Mouse (Mus musculus) cerebellum, postnatal 4 days (tissue): Measurements from ENCODE around the gene Zfhx3.
"Not testable (repeated sequence)": the region's sequence is repeated elsewhere in the genome, so short reads cannot be mapped to it uniquely, and the experiment has no call there.

ENCODE experiments used
- DNase-seq, 2 experiments: peaks; one replicate each; pipeline ENCODE4 v3.0.0; 2022; ENCODE audit warnings: low spot score in 2 of 2, mixed read lengths in 1 of 2

The Zfhx3 gene

GRCm38 (mm10) chr8:107941922-107942694, at the start of gene Zfhx3:
TSS of gene Zfhx3 (plus strand) at chr8:107942644.
- DNase-seq = no peak

DNA sequence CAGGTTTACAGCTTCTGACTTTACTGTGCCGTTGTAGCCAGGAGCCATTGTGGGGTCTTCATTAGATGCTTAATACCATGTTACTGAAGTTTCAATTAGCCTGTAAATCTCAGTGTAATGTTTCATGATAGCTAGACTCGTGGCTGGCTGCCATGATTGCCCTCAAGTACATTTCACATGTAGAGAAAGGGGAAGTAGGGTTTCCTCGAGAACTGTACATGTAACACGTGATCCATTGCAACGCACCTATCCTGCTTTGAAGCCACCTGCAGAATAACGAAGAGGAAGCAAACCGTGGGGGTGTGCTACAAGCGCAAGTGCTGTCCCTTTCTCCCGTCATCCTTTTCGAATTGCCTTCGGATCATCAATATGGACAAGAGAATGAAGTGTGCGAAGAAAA, 23.5 kb upstream of the Zfhx3 start:
- no peak for DNase-seq

DNA sequence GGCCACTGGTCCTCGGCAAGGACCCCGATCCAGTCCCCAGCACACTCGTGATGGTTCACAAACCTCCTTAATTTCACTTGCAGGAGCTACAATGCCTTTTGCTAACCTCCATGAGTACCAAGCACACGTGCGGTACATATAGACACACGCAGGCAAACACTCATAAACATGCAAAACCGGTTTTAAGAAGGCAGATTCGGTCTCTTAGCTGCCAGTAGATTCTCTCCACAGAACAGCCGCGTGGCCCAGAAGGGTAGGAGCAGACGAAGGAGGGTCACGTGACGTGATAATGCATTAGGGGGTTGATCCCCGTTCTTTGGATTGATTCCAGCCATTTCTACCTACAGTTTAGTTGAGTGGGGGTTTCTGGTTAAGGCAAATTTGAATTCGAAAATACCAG, 16.3 kb upstream of the Zfhx3 start:
- DNase-seq = no peak

GRCm38 (mm10) chr8:107936725-107937124, 5.7 kb upstream of the Zfhx3 start:
- no peak for DNase-seq

- DNase-seq = not testable (repeated sequence)
These were observed 4.2 kb upstream of the Zfhx3 start for GRCm38 (mm10) chr8:107938231-107938630.

DNA sequence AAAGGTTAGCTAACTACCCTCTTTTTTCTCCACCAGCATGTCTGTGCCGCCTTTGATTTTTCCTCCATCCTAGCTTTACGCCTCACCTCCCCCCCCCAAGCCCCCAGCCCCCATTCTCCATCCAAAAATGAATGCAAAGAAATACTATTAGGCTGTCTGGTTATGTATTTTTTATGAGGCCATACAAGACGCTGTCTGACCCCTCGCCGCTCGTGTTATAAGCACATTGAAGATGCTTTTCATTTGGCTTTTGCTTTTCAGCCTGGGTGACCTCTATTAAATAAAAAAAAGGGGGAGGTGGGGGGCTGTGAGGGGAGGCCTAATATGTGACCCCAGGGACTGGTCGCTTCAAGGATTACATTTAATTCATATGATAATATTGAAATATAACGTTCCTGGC, 2.3 kb upstream of the Zfhx3 start:
- no peak for DNase-seq

- DNase-seq = no peak
These were observed 487 bp downstream of the Zfhx3 start for GRCm38 (mm10) chr8:107942752-107943510.

GRCm38 (mm10) chr8:107943550-107944348, 1.3 kb downstream of the Zfhx3 start:
- DNase-seq = no peak

GRCm38 (mm10) chr8:107944676-107945600, 2.5 kb downstream of the Zfhx3 start:
- peak in 1 of 2 experiments; percentile 22 for DNase-seq

DNA sequence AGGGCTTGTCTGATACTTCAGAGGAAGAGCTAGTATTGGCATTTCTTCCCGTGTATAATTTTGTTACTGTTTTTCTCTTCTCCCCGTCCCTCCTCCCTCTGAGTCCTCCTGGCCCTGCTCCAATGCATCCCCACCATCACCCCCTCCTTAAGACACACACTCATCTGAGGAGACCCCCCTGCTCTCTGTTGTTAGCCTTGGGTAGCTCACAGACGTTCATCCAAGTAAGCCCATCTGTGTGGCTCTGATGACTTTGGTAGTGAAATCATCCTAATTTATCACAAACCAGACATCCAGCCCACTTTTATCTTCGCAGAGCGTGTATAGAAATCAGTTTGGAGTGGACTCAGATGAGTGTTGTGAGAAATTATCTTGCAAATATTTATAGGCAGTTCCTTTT, 4.4 kb downstream of the Zfhx3 start:
- DNase-seq = no peak

DNA sequence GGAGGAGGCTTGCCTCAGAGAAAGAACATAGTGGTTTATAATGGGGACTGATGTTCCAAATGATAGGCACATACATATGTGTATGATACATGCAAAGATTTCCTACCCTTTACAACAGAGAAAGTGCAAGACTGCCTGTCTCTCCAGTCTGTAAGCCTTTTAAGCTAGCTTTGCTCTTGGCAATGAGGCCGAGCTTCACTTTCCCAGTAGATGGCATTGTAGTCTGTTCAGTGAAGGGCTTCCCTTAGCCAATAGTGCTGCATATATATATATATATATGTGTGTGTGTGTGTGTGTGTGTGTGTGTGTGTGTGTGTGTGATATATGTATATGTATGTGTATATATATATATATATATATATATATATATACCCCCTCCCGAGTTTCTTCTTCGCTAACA, 13.4 kb downstream of the Zfhx3 start:
- DNase-seq = peak in 1 of 2 experiments; percentile 26

DNA sequence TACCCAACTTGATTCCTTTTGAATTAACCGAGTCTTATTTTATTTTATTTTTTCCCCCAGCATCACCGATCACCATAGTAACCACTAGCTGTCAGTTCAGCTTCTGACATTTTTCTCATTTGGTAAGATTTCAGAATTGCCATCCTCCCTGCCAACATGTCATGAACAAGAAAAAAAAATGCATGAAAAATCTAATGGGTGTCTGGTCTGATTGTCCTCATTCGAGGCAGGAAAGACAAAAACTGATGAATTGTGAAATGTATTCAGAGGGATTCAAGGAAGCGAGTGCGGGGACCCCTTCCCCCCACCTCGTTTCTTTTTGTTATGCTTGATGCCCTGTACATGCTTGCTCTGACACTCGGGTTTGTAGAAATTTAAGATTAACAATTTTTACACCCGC, 15.1 kb downstream of the Zfhx3 start:
- DNase-seq = no peak

DNA sequence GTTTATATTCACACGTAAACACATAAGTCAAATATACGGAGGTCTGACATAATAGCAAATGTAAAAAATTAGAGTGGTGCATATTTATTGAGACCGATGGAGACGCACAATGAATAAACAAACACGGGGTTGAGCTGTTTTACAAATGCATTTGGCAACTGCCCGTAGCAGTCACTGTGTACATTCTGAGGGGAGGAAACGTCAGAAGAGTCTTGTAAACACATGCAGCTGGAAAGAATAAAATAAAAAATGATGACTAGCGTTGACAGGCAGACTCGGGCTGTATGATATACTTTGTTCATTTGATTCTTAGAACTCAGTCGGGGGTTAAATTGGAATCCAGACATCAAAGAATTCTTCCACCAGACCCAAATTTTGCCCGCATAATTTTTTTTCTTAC, 18.0 kb downstream of the Zfhx3 start:
- DNase-seq = no peak

GRCm38 (mm10) chr8:107960878-107961277, 18.4 kb downstream of the Zfhx3 start:
- DNase-seq = no peak

DNA sequence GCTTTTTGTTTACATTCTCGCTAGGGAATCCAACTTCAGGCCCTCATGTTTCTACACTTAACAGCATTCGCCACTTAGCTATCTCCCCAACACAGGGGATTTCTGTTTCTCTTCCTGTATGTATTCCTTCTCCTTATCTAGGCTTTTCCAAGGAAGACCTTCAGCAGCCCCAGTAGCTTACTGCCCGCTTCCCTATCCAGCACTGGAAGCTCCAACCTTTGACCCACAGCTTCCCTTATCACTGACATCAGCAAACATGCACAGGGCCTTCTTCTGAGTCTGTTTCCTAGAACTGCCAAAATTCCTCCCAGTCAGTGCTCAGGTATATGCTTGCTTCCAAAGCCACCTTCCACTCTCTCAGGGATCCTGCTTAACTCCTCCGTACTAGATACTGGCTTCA, 29.8 kb downstream of the Zfhx3 start:
- no peak for DNase-seq

DNA sequence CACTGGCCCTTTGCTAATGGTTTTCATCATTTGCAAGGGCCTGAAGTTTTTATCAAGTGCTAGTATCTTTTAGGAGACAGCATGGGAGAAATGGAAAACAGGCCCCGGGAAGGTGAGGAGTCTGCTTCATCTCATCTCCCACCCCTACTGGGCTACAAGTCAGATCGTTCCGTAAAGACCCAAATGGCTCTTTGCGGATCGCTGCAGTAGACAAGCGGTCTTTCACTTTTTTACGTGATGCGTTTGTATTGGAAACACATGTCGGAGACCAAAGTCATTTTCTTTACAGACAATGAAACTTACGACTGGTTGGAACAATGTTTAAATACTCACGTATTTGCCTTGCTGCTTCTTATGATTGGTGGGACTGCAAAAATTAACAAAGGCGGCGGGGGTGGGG, 32.0 kb downstream of the Zfhx3 start:
- DNase-seq = no peak

DNA sequence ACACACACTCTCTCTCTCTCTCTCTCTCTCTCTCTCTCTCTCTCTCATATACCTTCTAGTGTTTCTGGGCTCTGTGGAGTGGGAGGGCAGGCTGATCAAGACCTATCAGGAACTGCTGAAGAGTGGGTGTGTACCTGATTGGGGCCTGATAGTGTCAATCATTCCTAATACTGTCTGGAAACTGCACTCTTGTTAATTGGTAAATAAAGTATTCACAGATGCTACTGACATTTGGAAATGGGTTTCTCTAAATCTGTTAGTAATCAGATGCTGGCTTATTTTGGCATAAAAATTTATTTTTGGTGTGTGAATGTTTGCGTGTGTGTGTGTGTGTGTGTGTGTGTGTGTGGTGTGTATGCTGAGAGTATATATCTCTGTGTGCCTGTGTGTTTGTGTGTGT, 35.8 kb downstream of the Zfhx3 start:
- no peak for DNase-seq

- no peak for DNase-seq
These were observed 38.2 kb downstream of the Zfhx3 start for GRCm38 (mm10) chr8:107980618-107981017.

DNA sequence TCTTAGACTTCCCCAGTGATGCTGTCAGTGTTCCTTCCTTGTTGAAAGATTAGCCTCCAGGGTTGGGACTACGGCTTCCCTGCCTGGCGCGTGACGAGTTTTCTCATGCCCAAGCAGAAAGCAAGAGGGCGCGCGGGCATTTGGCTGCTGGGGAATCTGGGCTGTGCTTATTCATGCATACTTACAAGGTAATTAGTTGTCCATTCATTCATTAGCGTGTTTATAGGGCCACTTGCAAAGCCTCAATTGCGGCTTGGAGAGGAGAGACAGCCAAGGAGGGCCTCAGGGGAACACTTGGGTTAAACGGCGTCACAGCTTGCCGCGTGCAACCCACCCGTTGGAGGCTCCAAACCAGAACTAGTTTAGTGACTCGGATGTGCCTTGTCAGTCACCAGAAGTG, 44.2 kb downstream of the Zfhx3 start:
- DNase-seq = peak in 1 of 2 experiments; percentile 47

GRCm38 (mm10) chr8:107998874-107999273, 56.4 kb downstream of the Zfhx3 start:
- DNase-seq = no peak

DNA sequence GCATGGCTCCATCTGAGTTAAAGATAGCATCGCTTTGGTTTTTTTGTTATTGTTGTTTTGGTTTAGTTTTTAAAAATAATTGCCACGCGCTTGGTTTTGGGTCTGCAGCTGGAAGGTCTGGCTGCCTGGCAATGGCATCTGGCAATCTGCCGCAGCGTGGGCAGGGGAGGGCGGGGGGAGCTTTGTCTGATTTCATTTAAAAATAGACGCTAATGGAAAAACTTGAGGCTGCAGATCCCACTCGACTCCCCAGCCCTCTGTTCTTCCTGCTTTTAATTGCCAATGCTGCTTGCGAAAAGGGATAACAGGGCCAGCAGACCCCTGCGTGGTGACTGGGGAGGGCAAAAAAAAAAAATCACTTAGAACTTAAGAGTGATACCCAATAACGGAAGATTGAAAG, 69.1 kb downstream of the Zfhx3 start:
- no peak for DNase-seq
